Mouse (Mus musculus): ENCODE measurements at regions not wholly inside any gene's neighbourhood (a gene's known extent, or its start where the extent isn't known, plus 50 kb on each side); places are given as distances from the start of the nearest gene placed in this dataset.

DNA sequence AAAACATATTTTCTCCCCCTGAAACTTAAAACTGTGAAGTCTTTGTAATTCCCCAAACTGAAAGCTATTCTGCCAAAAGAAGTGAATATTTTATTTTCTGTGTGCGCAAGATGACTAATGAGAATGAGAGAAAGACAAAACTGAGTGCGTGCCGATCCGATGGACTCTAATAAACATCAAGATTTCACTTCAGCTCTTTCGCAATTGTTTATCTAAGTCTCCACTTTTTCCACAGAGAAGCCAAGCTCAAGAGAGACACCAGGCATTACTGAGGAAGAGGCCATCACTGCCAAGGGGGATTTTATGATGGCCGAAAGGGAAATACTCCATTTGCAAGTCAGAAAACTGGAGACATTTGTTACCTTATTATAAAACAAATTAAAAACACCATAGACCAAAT, 55.0 kb upstream of the Uqcrfs1 start:
- DNase-seq (ENCODE audit: low spot score) (no peak), ATAC-seq (no peak)
- Histone ChIP-seq H3K4me3 (ENCODE audit: low read length) (no peak overlapping the region), H3K27ac (no peak overlapping the region), H3K27me3 (ENCODE audit: insufficient read depth, low read length) (no peaks in the 10 kb centered on the region), H3K9ac (replicated peaks; ENCODE audit: low read length) (no peak overlapping the region), H3K36me3 (ENCODE audit: insufficient read depth, low read length) (no peaks in the 10 kb centered on the region), H3K9me3 (ENCODE audit: low read length) (no peaks in the 10 kb centered on the region), H3K4me1 (ENCODE audit: insufficient read depth, low read length) (no peaks in the 10 kb centered on the region), H3K4me2 (ENCODE audit: low read depth, low read length) (no peak overlapping the region)
- TF ChIP-seq CTCF (IDR thresholded peaks at IDR 0.05; ENCODE audit: low read depth): no peak
- 92% methylated on average over 6 of the region's 6 CpGs for WGBS

DNA sequence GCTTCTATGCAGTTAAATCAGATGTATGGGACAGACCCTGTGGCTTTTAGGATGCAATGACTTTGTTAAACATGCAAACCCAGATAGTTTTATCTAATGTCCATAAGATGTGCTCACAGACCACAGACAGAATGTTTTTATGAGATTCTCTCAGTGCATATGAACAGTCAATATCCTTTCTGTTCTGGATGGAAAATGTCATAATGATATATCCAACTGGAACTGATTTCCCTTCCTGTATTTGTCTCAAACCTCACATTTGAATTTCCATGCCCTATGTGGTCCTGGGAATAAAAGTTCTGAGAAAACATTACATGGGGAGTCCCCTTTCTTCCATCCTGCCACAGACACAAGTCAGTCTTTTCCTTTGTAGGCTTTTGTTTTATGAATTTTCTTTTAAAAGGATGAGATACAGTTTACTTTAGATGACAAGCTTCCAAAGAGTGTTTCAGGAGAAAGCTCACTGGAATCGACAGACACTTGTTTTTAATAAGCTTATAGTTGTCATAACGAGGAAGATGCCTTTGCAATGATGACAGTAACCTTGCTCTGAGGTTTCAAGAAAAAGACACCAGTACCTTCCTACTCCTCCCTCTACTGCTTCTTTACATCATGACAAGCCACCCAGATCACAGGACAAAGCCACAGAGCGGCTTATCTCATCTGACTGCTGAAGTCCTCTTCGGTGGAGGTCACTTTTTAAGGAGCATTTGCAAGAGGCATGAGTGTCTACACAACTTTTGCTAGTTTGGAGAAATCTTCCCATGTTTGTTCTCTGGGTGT, 55.7 kb upstream of the Uqcrfs1 start:
- Histone ChIP-seq H3K27ac (no peak overlapping the region), H3K4me1 (ENCODE audit: insufficient read depth, low read length) (no peaks in the 10 kb centered on the region), H3K36me3 (ENCODE audit: insufficient read depth, low read length) (no peaks in the 10 kb centered on the region), H3K9ac (replicated peaks; ENCODE audit: low read length) (no peak overlapping the region), H3K4me3 (ENCODE audit: low read length) (no peak overlapping the region), H3K4me2 (ENCODE audit: low read depth, low read length) (no peak overlapping the region), H3K9me3 (ENCODE audit: low read length) (no peaks in the 10 kb centered on the region), H3K27me3 (ENCODE audit: insufficient read depth, low read length) (no peaks in the 10 kb centered on the region)
- no peak for ATAC-seq
- no peak for DNase-seq (ENCODE audit: low spot score)
- no peak for TF ChIP-seq CTCF (IDR thresholded peaks at IDR 0.05; ENCODE audit: low read depth)
- WGBS: 89% methylated on average over 4 of the region's 4 CpGs

DNA sequence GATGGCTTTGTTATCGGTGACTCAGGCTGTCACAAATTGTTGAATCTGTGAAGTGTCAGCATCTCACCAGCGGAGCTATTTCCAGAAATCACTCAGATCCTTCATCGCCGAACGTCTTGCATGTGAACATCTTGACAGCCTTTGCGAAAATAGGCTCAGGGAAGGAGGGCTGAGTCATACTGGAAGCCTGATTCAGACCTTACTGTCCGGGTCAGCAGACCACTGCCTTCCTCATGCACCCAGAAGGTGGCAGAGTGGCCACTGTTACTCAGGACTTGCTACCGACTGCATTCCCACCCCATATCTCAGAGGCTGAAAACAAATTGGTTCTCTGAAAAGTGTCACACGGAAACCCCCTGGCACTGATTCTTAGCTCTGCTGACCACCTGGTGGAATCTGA, 55.9 kb upstream of the Dusp22 start:
- Histone ChIP-seq H3K4me1 (ENCODE audit: insufficient read depth, low read length) (no peaks in the 10 kb centered on the region), H3K36me3 (ENCODE audit: insufficient read depth, low read length) (no peaks in the 10 kb centered on the region), H3K27me3 (ENCODE audit: insufficient read depth, low read length) (no peaks in the 10 kb centered on the region), H3K4me3 (ENCODE audit: low read length) (no peak overlapping the region), H3K27ac (no peak overlapping the region), H3K4me2 (ENCODE audit: low read depth, low read length) (no peak overlapping the region), H3K9me3 (ENCODE audit: low read length) (no peaks in the 10 kb centered on the region), H3K9ac (replicated peaks; ENCODE audit: low read length) (no peak overlapping the region)
- peak; percentile 50 for TF ChIP-seq CTCF (IDR thresholded peaks at IDR 0.05; ENCODE audit: low read depth)
- DNase-seq (ENCODE audit: low spot score) (peak; percentile 15), ATAC-seq (peak; percentile 29; the same call in 1 of the 2 replicates)
- 70% methylated on average over 9 of the region's 9 CpGs for WGBS

DNA sequence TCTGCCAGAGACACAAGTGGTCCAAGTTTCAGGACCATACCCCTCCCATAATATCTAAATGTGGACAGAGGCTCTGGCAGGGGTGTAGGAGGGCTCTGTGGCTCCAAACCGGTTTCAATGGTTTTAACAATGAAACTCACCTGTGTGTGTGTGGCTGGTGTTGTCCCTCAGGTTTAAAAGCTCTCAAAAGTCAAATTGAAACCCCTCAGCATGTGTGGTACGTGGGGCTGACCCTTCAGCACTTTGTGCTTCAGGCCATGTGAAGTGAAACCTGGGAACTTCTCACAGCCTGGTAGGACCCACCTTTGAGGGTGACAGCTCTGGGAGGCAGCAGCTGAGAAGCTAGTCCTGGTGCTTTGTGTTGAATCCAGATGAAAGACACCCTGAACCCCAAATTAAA, 52.5 kb upstream of the Dusp22 start:
- Histone ChIP-seq H3K4me2 (ENCODE audit: low read depth, low read length) (no peak overlapping the region), H3K36me3 (ENCODE audit: insufficient read depth, low read length) (no peaks in the 10 kb centered on the region), H3K4me3 (ENCODE audit: low read length) (no peak overlapping the region), H3K9ac (replicated peaks; ENCODE audit: low read length) (no peak overlapping the region), H3K9me3 (ENCODE audit: low read length) (no peaks in the 10 kb centered on the region), H3K27me3 (ENCODE audit: insufficient read depth, low read length) (no peaks in the 10 kb centered on the region), H3K4me1 (ENCODE audit: insufficient read depth, low read length) (no peaks in the 10 kb centered on the region), H3K27ac (no peak overlapping the region)
- ATAC-seq (no peak), DNase-seq (ENCODE audit: low spot score) (no peak)
- no peak for TF ChIP-seq CTCF (IDR thresholded peaks at IDR 0.05; ENCODE audit: low read depth)
- 72% methylated on average over 2 of the region's 2 CpGs for WGBS

DNA sequence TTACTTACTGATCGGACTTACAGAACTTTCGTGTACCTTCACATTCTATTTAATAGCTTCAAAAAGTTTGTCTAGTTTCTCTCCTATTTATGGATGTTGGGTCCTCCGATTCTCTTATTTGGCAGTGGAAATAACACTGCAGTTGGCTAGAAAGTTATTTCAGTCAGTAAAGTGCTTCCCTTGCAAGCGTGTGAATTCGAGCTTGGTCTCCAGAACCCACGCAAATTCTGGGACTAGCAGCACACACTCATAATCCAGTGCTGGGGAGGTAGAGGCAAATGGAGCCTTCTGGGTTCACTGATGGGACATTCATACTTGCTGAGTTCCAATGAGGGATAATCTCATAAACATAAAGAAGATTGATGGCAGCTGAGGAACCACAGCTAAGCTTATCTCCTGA, 51.9 kb upstream of the Dusp22 start:
- no peak overlapping the region for H3K4me2 ChIP-seq (ENCODE audit: low read depth, low read length)
- no peak overlapping the region for H3K9ac ChIP-seq (replicated peaks; ENCODE audit: low read length)
- 94% methylated on average over 6 of the region's 6 CpGs for WGBS
- ATAC-seq (no peak), DNase-seq (ENCODE audit: low spot score) (no peak)
- no peak overlapping the region for H3K27ac ChIP-seq
- no peak for TF ChIP-seq CTCF (IDR thresholded peaks at IDR 0.05; ENCODE audit: low read depth)
- no peak overlapping the region for H3K4me3 ChIP-seq (ENCODE audit: low read length)
- no peaks in the 10 kb centered on the region for H3K9me3 ChIP-seq (ENCODE audit: low read length)
- no peaks in the 10 kb centered on the region for H3K27me3 ChIP-seq (ENCODE audit: insufficient read depth, low read length)
- no peaks in the 10 kb centered on the region for H3K4me1 ChIP-seq (ENCODE audit: insufficient read depth, low read length)
- no peaks in the 10 kb centered on the region for H3K36me3 ChIP-seq (ENCODE audit: insufficient read depth, low read length)

DNA sequence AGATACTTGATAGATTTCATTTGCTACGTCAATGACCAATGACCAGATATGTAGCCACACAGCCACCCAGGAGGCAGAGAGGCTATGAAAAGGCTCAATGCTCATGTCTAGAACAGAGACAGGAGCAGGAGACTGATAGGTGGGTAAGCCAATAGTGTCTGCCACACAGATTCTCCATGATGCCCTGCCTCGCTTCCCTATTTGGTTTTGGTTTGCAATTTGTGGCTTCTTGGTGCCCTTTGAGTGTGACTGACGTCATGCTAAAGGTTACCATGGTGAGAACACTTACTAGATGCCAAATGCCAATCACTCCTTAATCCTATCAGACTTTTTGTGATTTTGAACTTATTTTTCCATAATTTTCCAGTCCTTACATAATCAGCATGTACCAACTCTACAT, 50.0 kb upstream of the Dusp22 start:
- ATAC-seq (no peak), DNase-seq (ENCODE audit: low spot score) (no peak)
- TF ChIP-seq CTCF (IDR thresholded peaks at IDR 0.05; ENCODE audit: low read depth): no peak
- no peaks in the 10 kb centered on the region for H3K27me3 ChIP-seq (ENCODE audit: insufficient read depth, low read length)
- H3K4me3 ChIP-seq (ENCODE audit: low read length): no peak overlapping the region
- H3K36me3 ChIP-seq (ENCODE audit: insufficient read depth, low read length): no peaks in the 10 kb centered on the region
- no peaks in the 10 kb centered on the region for H3K4me1 ChIP-seq (ENCODE audit: insufficient read depth, low read length)
- no peak overlapping the region for H3K4me2 ChIP-seq (ENCODE audit: low read depth, low read length)
- 75% methylated on average over 3 of the region's 3 CpGs for WGBS
- no peaks in the 10 kb centered on the region for H3K9me3 ChIP-seq (ENCODE audit: low read length)
- no peak overlapping the region for H3K27ac ChIP-seq
- H3K9ac ChIP-seq (replicated peaks; ENCODE audit: low read length): no peak overlapping the region

Data from hindbrain, postnatal 0 days (tissue).